Mouse (Mus musculus) adrenal gland, adult 2 months (tissue): ENCODE data around the gene Ttc30b. TPM values are rescaled to one million over a fixed set of nuclear protein-coding genes. Genes with fewer than 3 reads are reported as not detected.
A peak's percentile ranks its signal among the peaks of the same experiment; 100 is the strongest.
"Not testable (repeated sequence)": the region's sequence is repeated elsewhere in the genome, so short reads cannot be mapped to it uniquely, and the experiment has no call there.

Experiments used
- DNase-seq: peaks from one replicate; pipeline ENCODE4 v3.0.0; 2021
- long read RNA-seq: library from polyadenylated mRNA; stranded (forward); transcript quantifications from one replicate; pipeline ENCODE4 v2.0.0, GENCODE M21; 2021
- polyA plus RNA-seq: library from polyadenylated mRNA; depleted of rRNA; stranded (reverse); fragments of >200 nt; gene quantifications from 2 replicates; pipeline ENCODE4 v1.2.3, GENCODE M21; 2012; rRNA removed
- total RNA-seq, 2 experiments: library from RNA; stranded (reverse); gene quantifications; 2 replicates each; pipeline ENCODE4 v1.2.3; 2021

Gene Ttc30b
- total RNA-seq (10 to 100 TPM; 12.5 to 25.3 TPM), polyA plus RNA-seq (27.4 and 28.6 TPM in 2 replicates)
- long read RNA-seq, transcript Ttc30b-201 (1 exons, 2,737 nt) = major isoform, 28 of 28 reads
- long read RNA-seq, partial matches to known transcripts = 0 of 28 reads
- long read RNA-seq, other reads (novel, unspliced or antisense) = 0 of 28 reads

GRCm38 (mm10) chr2:75938117-75939063, at the start of gene Ttc30b:
Gene Ttc30b (minus strand): TSS chr2:75938585.
- DNase-seq = peak; percentile 84

DNA sequence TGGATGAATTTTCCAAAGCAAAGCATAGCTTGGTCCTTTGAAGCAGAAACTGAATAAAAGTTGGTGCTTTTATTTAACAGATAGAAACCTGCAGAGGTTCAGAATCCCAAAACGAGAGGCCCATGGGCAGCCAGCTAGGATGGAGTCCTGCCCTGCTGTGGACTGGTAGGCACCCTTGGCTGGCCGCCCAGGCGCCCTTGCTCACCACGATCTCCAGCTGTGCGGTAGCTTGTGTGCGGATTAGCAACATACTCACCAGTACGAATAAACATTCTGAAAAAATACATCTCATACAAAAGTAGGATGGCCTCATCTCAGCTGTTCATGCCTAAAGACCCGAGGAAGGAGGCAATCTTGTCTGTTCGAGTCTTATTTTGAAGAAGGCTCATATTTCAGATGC, 49.4 kb upstream of the Ttc30b start:
- no peak for DNase-seq

GRCm38 (mm10) chr2:75985124-75985523, 46.7 kb upstream of the Ttc30b start:
- peak; percentile 46 for DNase-seq

DNA sequence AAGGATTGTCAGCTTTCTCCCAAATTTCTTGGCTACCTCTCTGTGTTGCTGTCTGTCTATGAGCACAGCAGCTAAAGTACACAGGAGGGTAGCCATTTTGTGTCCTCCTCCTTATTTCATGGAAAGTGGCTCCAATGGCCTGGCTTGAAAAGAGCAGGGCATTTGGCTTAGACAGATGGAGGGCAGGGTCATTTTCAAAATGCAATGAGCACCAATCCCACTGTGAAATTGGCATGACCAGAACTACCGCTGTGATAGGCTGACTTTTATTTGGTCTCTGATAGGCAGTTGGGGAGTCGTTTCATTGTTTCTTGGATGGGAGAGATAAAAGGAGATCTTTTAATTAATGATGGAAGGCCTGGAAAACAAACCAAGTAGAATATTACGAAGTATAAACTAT, 45.5 kb upstream of the Ttc30b start:
- no peak for DNase-seq

- DNase-seq = no peak
Measured at GRCm38 (mm10) chr2:75983091-75983490, 44.7 kb upstream of the Ttc30b start.

GRCm38 (mm10) chr2:75982626-75983025, 44.2 kb upstream of the Ttc30b start:
- DNase-seq = no peak

DNA sequence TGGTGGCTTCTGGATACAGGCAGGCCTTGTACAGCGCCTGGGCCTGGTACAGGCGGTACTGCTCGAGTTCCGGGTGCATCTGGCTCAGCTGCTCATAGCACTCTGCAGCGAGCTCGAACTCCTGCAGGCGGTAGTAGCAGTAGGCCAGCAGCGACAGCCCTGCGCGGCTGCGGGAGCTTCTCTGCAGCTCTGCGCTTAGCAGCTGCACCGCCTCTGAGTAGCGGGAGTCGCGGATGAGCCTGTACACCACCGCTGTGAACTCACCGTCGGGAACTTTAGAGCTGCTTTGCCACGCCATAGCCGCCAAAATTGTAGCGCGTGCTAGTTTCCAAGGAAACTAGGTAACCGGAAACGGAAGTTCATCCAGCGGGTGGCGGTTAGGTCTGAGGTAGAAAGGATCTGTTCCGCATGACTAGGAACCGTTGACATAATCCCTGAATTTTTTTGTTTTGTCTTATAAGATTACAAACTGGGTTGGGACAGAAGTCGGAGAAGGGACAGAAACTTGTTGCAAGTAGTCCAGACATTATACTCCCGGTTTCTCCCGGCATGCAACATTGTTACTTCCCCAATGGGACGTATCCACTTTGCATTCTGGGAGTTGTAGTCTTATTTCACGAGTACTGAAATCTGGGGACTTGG, 43.2 kb upstream of the Ttc30b start, which contains the start of gene Ttc30a1:
TSS of gene Ttc30a1 (minus strand) at position 528 of the 642 bp plus-strand sequence.
- DNase-seq = peak; percentile 85

DNA sequence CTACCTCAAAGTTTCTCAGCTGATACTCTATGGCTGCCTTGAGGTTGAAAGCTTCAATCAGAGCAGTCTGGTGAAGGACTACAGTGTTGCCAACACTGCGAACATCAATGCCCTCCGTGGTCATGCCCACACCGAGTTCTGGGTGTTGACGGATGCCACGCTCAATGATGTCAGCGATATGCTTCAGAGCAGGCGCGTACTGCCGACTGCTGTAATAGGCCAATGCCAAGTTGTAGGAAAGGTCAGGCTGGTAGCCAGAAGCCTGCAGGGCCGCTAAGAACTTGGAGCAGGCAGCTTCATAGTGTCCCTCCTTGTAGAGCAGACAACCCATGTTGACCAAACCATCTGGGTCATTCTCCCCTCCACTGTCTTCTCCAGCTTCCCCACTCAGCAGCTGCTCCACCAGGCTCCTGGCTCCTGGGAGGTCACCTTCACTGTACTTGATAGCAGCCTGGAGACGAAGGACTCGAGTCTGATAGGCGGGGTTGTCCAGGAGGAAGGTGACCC, 42.6 kb upstream of the Ttc30b start:
- not testable (repeated sequence) for DNase-seq

DNA sequence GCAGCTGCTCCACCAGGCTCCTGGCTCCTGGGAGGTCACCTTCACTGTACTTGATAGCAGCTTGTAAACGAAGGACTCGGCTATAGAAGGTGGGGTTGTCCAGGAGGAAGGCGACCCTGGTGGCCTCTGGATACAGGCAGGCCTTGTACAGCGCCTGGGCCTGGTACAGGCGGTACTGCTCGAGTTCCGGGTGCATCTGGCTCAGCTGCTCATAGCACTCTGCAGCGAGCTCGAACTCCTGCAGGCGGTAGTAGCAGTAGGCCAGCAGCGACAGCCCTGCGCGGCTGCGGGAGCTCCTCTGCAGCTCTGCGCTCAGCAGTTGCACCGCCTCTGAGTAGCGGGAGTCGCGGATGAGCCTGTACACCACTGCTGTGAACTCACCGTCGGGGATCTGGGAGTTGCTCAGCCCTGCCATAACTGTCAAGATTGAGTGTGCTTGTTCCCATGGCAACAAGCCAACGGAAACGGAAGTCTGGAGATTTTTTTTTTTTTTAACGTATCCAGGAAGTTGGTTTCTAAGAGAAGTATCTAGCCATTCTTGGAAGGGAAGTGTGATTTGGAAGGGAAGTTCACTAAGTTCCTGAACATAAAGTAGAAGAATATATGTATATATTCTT, 39.5 kb upstream of the Ttc30b start, which contains the start of gene Ttc30a2:
TSS of gene Ttc30a2 (minus strand) at position 419 of the 617 bp plus-strand sequence.
- peak; percentile 25 for DNase-seq

DNA sequence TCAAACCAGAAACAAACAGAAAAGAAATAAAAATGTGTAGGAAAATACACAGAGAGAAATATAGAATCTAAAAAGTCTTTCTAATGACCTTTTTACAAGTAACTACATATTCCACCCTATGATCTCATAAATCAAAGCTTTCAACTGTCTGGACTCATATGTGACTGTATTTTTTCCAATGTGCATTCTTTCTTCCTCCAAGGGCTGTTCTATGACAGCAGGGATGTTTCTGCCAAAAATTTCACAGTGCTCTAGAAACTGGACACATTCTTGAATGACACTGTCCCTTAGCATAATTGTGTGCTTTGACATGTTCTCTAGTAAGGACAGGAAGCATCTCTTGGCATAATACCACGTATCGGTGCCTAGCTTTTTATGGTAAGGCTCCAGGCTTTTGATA, 37.7 kb upstream of the Ttc30b start:
- DNase-seq = not testable (repeated sequence)

DNA sequence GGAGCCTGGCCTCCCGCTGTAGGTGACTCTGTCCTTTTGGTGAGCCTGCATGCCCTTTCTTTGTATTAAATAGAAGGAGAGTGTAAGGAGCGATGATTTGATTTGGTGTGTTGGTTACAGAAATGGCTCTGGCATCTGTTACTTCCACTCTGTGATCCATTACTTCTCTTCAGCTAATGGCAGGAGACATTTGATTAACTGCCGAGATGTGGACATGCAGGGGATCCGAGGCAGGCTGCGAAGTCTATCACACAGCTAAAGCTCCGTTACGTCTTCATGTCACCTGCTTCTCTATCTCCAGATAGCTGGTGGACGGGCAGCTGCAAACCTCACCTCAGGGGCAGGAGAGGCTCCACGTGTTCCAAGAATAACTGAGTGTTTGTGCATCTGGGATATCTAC, 35.7 kb upstream of the Ttc30b start:
- no peak for DNase-seq

GRCm38 (mm10) chr2:75964972-75965371, 26.6 kb upstream of the Ttc30b start:
- peak; percentile 86 for DNase-seq

DNA sequence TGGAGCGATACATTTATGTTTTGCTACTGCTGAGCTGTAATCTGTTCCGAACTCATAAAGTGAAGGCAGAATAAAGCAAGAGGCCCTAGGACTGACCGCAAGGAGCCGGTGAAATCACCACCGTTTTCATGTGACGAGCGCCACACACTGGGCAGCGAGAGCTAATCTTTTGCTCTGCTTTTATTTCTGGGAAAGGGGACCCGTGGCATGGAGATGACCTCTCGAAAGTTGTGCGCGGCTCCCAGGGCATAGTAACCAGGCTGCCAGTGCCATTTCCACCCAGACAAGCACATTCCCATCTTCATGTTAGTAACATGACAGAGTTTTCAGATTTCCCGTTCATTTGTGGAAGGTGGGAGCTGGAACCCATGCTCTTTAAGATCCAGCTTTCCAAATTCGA, 26.1 kb upstream of the Ttc30b start:
- peak; percentile 90 for DNase-seq

- peak; percentile 38 for DNase-seq
Measured at GRCm38 (mm10) chr2:75964051-75964450, 25.7 kb upstream of the Ttc30b start.

DNA sequence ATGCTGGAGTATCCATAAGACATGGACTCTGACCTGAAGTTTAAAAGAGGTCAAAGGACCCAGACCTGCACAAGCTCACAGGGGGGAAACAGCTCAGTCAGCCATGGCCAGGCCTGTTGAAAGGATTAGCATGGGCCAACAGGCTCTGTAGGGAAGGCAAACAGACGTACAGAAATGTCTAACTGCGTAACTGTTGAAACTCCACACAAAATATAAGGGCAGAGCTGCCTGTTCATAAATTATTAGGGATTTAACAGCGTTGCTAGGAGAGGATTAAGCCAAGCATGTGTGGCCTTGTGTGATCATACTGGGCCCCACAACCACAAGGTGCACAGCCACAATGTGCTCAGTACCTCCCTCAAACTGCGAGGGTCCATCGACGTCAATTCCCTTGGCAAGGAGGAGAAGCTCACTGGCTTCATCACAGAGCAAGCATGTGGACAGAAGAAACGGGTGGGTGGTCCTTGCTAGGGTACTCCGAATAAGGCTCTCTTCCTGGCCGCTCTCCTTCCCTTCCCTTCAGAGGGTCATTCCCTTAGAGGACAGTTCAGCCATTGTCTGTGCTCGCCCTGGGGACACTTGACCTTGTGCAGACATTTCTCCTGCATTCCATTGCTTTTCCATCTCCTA, 24.9 kb upstream of the Ttc30b start:
- no peak for DNase-seq

- peak; percentile 90 for DNase-seq
Measured at GRCm38 (mm10) chr2:75960366-75961330, 22.3 kb upstream of the Ttc30b start.

GRCm38 (mm10) chr2:75959850-75960365, 21.5 kb upstream of the Ttc30b start:
- DNase-seq = peak; percentile 52

DNA sequence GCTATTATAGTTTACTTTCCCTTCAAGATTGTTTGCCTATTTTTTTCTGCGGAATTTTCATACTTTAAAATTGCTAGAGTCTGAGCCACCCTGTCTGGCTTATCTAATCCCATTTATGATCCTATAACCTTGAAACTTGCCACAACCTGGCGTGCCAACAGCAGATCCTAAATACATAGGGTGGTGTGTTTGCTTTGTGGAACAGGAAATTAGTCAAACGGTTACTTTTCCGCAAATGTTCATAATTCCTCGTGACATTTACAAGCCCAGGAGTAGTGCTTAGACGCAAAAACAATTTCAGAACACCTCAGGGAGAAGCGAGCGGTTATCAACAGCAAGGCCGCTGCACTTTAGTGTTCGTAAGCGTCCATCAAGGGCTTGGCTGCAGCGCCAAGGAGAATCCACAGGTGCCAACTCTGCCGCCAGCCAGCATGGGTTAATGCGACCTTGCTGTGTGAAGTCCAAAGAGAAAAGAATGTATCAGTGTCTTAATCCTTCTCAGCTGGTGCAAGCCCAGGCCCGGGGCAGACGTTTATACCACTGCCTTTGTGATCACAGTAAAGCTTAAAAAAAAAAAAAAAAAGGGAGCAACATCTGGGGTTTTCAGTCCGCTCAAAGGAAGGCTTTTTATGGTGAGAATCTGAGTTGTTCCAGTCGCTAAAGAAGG, 20.9 kb upstream of the Ttc30b start:
- DNase-seq = peak; percentile 68

DNA sequence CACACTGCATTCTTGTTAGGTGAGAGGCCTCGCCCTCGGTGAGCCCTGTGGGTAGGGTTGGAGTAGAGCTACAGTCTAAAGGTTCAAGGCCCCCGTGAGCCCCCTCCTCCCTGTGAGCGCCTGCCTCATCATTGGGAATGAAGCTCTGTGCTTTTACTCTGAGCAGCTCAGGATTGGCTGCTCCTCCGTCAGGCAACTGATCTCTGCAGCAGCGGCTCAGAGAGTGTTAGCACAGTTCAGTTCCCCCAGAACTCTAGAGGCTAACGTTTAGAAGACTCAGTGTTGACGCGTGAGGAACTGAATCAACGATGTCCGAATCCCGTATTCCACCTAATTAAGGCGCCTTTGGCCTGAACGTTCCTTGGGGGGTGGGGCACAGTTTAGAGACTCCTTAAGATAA, 17.3 kb upstream of the Ttc30b start:
- DNase-seq = no peak
